Mouse (Mus musculus) c-Kit-positive CD71-positive TER-119-negative erythroid progenitor cells, embryonic 14.5 days (primary cell): ENCODE measurements around the gene Col6a4.

Source experiments
- DNase-seq: peaks from one replicate; pipeline ENCODE4 v3.0.0-alpha.2; 2013; ENCODE audit warnings: low read depth

Gene Col6a4

GRCm38 (mm10) chr9:106096683-106097082, at the start of gene Col6a4:
TSS of gene Col6a4 (minus strand) at chr9:106096783.
- no peak for DNase-seq

- DNase-seq, result no peak
These were observed 49.0 kb upstream of the Col6a4 start for GRCm38 (mm10) chr9:106145582-106145981.

- no peak for DNase-seq
These were observed 47.6 kb upstream of the Col6a4 start for GRCm38 (mm10) chr9:106144176-106144575.

GRCm38 (mm10) chr9:106141955-106142354, 45.4 kb upstream of the Col6a4 start:
- no peak for DNase-seq

- DNase-seq, result no peak
These were observed 43.2 kb upstream of the Col6a4 start for GRCm38 (mm10) chr9:106139763-106140162.

GRCm38 (mm10) chr9:106137671-106138216, 41.2 kb upstream of the Col6a4 start:
- no peak for DNase-seq

GRCm38 (mm10) chr9:106130250-106130649, 33.7 kb upstream of the Col6a4 start:
- no peak for DNase-seq

GRCm38 (mm10) chr9:106129072-106129471, 32.5 kb upstream of the Col6a4 start:
- DNase-seq, result no peak

GRCm38 (mm10) chr9:106126786-106127251, 30.2 kb upstream of the Col6a4 start:
- DNase-seq, result no peak

GRCm38 (mm10) chr9:106123599-106123998, 27.0 kb upstream of the Col6a4 start:
- peak; percentile 6 for DNase-seq

GRCm38 (mm10) chr9:106119075-106119474, 22.5 kb upstream of the Col6a4 start:
- no peak for DNase-seq

- DNase-seq, result no peak
These were observed 19.3 kb upstream of the Col6a4 start for GRCm38 (mm10) chr9:106115801-106116424.

- peak; percentile 21 for DNase-seq
These were observed 16.3 kb upstream of the Col6a4 start for GRCm38 (mm10) chr9:106112770-106113423.

- no peak for DNase-seq
These were observed 9.7 kb upstream of the Col6a4 start for GRCm38 (mm10) chr9:106106241-106106640.

GRCm38 (mm10) chr9:106104401-106104800, 7.8 kb upstream of the Col6a4 start:
- no peak for DNase-seq

- no peak for DNase-seq
These were observed 4.6 kb upstream of the Col6a4 start for GRCm38 (mm10) chr9:106101166-106101565.

GRCm38 (mm10) chr9:106100262-106100661, 3.7 kb upstream of the Col6a4 start:
- DNase-seq, result no peak

- no peak for DNase-seq
These were observed 2.9 kb upstream of the Col6a4 start for GRCm38 (mm10) chr9:106099379-106100021.

GRCm38 (mm10) chr9:106081528-106081927, 15.1 kb downstream of the Col6a4 start:
- DNase-seq, result no peak

GRCm38 (mm10) chr9:106080261-106081033, 16.1 kb downstream of the Col6a4 start:
- peak; percentile 19 for DNase-seq

GRCm38 (mm10) chr9:106077953-106078352, 18.6 kb downstream of the Col6a4 start:
- no peak for DNase-seq

- no peak for DNase-seq
These were observed 20.3 kb downstream of the Col6a4 start for GRCm38 (mm10) chr9:106076234-106076633.
